Mouse (Mus musculus) CD4-positive naive resting alpha-beta T cell, adult 76 days (primary cell): Measurements from ENCODE around the gene Pip4k2a. TPM values are rescaled to one million over a fixed set of nuclear protein-coding genes. Genes with fewer than 3 reads are reported as not detected.

Experiments used
- total RNA-seq: library from RNA; stranded (reverse); gene quantifications from one replicate; pipeline ENCODE4 v1.2.4, GENCODE M21; 2023

Gene Pip4k2a
- 118 TPM for total RNA-seq

DNA sequence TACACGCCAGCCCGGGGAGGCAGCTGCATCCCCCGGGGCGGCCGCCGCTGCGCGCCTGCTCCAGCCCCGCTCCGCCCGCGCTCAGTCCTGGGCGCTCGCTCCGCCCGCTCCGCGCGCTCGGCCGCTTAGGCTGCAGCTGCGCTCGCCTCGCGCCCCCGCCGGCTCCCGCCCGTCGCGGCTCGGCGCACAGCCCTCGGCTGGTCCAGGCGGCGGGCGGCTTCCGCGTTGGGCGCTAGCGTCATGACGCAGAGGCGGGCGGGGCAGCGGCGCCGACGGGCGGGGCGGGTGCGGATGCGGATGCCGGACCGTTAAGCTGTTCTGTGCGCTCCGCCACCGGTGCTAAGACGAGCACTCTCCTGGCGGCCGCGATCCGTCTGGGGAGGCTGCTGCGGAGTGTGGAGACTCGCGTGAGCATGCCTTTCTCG lies at the start of gene Pip4k2a, which contains the start of gene 4930426L09Rik:
Pip4k2a (minus strand) TSS at position 73 of the 425 bp plus-strand sequence.
4930426L09Rik (plus strand) TSS at position 290 of the 425 bp plus-strand sequence.

Other genes starting within 250 kb of the Pip4k2a start
- gene 4930426L09Rik, start 217 bp upstream of the Pip4k2a start, total RNA-seq = 3.0 TPM
- 0.26 TPM for gene Armc3, start 201.2 kb upstream of the Pip4k2a start, total RNA-seq